Mouse (Mus musculus): Measurements from ENCODE around the gene Tuba1a. TPM values are rescaled to one million over a fixed set of nuclear protein-coding genes. Genes with fewer than 3 reads are reported as not detected.
"Not testable (repeated sequence)": the region's sequence is repeated elsewhere in the genome, so short reads cannot be mapped to it uniquely, and the experiment has no call there.

Gene Tuba1a
- polyA plus RNA-seq, 1 experiment: 432 TPM

DNA sequence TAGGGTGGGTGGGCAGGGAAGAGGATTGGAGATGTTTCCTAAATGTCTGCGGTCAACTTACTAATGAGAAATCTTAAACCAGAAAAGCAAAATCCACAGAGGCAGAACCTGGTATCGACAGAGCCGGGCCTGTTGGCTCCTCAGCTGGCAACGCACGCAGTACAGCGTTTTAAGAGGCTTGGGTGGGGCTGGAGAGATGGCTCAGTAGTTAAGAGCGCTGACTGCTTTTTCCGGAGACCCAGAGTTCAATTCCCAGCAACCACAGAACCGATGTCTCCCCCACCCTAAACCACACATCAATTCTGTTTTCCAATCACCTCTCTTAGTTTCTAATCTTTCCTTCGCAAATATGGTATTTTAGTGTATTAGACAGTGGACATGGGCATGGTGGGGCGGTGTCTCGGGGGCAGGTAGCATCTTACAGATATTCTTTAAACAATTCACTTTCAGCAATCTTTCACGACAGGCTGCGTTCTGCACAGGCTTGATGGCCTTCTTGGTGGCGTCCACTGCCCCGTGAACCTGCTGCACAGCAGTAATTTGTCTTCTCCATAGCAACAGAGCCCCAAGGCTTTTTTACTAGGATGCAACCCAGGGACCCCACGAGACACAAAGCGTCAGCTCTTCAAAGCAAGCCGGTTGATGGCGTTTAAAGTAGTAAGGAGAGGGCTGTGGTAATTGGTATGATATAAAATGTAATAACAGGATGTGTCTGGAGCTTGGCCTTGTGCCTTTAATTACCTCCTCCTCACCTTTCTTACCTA, 25.1 kb upstream of the Tuba1a start:
- Histone ChIP-seq H3K27ac (ENCODE audit: control insufficient read depth, insufficient read depth, low read length) (no peak overlapping the region; the same call in 1 of the 2 replicates), H3K36me3 (ENCODE audit: control insufficient read depth, insufficient read depth, low read length) (no peaks in the 10 kb centered on the region), H3K4me3 (ENCODE audit: control insufficient read depth, insufficient read depth, low read length) (no peak overlapping the region), H3K27me3 (ENCODE audit: control insufficient read depth, insufficient read depth, low read length) (no peaks in the 10 kb centered on the region), H3K4me1 (replicated peaks; ENCODE audit: control insufficient read depth, insufficient read depth, low read length) (0 out of 2 replicates have a peak, but pooled peaks cover 4% of the 10 kb centered on the region)
- WGBS: 92% methylated on average over 20 of the region's 20 CpGs
- DNase-seq: no peak
- TF ChIP-seq CTCF (IDR thresholded peaks at IDR 0.05; ENCODE audit: borderline replicate concordance, control insufficient read depth, extremely low read depth, insufficient read depth, low read length, poor library complexity) (no peak), POLR2A (IDR thresholded peaks at IDR 0.05; ENCODE audit: control insufficient read depth, extremely low read depth, insufficient read depth, low read length, poor library complexity) (no peak)

DNA sequence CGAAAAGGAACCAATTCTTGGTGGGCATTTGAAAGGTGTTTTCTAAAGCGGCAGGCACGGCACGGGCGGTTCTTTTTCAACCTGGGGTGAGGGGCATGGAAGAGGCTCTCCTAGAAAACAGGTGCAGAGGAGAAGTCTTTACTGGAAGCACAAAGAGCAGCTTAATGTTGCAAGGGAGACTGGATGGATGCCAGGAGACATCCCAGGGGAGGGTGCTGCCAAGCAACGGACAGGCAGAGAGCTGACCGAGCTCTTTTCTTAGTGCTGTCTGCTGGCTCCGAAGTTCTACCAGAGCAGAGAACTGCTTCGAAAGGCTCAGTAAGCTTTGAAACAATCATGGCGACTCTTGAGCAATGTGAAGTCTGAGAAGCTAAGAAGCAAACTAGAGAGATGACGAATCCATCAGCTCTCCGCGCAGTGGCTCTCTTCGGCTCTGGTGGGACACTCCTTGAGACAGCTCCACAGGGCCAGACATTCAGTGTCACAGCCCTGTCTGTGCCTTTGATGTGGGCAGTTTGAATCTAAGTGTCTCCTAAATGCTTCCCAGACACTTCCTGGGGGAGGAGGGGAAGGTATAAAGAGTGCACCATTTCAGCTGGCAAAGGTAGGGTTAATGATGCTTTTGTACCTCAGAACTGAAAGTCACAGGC, 24.4 kb upstream of the Tuba1a start:
- H3K36me3 ChIP-seq (ENCODE audit: control insufficient read depth, insufficient read depth, low read length): no peaks in the 10 kb centered on the region
- DNase-seq: no peak
- 0 out of 2 replicates have a peak, but pooled peaks cover 4% of the 10 kb centered on the region for H3K4me1 ChIP-seq (replicated peaks; ENCODE audit: control insufficient read depth, insufficient read depth, low read length)
- 90% methylated on average over 14 of the region's 14 CpGs for WGBS
- H3K27me3 ChIP-seq (ENCODE audit: control insufficient read depth, insufficient read depth, low read length): no peaks in the 10 kb centered on the region
- H3K4me3 ChIP-seq (ENCODE audit: control insufficient read depth, insufficient read depth, low read length): no peak overlapping the region
- peak overlapping the region; percentile 23; the same call in 1 of the 2 replicates for H3K27ac ChIP-seq (ENCODE audit: control insufficient read depth, insufficient read depth, low read length)
- TF ChIP-seq CTCF (IDR thresholded peaks at IDR 0.05; ENCODE audit: borderline replicate concordance, control insufficient read depth, extremely low read depth, insufficient read depth, low read length, poor library complexity) (no peak), POLR2A (IDR thresholded peaks at IDR 0.05; ENCODE audit: control insufficient read depth, extremely low read depth, insufficient read depth, low read length, poor library complexity) (no peak)

DNA sequence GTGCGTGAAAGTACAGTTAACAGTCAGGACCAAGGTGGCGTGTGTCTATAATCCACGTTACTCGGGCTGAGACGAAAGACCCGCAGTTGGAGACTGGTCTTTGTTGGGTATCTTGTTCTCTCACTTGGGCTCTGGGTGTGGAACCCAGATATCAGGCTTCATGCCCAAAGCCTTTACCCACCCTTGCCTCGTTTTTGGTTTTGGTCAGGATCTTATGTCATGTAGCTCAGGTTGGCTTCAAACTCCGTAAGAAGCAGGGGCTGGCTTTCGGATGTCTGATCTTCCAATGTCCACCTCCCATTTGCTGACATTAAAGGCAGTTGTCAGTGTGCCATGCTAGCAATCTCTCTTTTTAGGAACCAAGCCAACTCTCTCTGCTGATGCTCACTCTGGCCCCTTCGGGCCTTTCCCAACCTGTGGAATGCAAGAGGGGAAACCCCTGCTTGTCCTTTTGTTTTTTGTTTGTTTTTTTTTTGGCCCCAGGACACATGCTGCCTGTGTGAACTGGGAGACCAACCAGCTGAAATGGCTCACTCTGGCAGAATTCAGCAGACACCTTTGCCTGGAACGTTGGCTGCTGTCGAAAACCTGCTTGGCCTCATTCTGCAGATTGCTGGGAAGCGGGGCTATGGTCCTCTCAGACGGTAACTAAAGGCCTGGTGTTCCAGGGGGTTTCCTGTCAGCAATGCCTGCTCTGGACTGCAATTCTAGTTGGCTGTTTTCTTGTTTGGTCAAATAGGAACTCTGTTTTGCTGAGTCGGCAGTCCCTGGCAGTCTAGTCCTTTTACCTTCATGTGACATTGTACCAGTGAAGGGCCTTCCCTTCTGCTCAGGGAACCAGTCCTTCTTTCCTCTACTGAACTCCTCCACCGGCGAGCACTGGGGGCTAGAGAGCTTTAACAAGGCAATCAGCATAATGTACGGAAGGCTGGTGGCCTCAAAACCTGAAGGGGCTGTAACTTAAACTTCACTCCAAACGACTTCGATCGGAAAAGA, 23.6 kb upstream of the Tuba1a start:
- 0 out of 2 replicates have a peak, but pooled peaks cover 4% of the 10 kb centered on the region for H3K4me1 ChIP-seq (replicated peaks; ENCODE audit: control insufficient read depth, insufficient read depth, low read length)
- no peak for DNase-seq
- H3K36me3 ChIP-seq (ENCODE audit: control insufficient read depth, insufficient read depth, low read length): no peaks in the 10 kb centered on the region
- H3K27me3 ChIP-seq (ENCODE audit: control insufficient read depth, insufficient read depth, low read length): no peaks in the 10 kb centered on the region
- H3K4me3 ChIP-seq (ENCODE audit: control insufficient read depth, insufficient read depth, low read length): no peak overlapping the region
- peak overlapping the region; percentile 23; the same call in 1 of the 2 replicates for H3K27ac ChIP-seq (ENCODE audit: control insufficient read depth, insufficient read depth, low read length)
- TF ChIP-seq CTCF (IDR thresholded peaks at IDR 0.05; ENCODE audit: borderline replicate concordance, control insufficient read depth, extremely low read depth, insufficient read depth, low read length, poor library complexity): no peak
- TF ChIP-seq POLR2A (IDR thresholded peaks at IDR 0.05; ENCODE audit: control insufficient read depth, extremely low read depth, insufficient read depth, low read length, poor library complexity): no peak
- 87% methylated on average over 21 of the region's 21 CpGs for WGBS

DNA sequence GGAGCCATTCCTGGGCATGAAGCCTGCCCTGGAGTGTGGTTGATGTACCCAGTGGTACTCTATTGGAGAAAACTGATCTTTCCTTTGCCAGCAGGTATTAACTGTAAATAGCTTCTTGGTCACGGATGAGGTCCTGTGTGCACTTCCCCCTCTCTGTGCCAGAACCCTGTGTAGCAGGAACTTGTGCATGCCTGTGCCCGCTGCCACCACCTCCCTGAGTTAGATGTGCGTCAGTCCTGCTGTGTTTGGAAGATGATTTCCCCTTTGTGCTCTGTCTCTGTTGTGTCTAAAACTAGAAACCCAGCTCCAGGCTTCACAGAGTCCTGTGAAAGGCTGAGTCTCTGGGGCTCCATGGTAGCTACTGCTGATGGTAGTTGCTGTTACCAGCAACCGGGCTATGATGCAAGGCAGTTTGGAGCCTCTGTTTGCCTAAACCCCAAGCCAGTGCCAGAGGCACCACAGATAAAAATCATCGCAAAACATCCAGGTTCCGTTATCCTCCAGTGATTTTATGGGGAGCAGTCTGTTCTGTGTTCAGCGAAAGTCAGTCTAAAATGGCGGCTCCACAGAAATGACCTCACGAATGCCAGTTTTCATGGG, 19.6 kb upstream of the Tuba1a start:
- Histone ChIP-seq H3K27ac (ENCODE audit: control insufficient read depth, insufficient read depth, low read length) (no peak overlapping the region), H3K4me3 (ENCODE audit: control insufficient read depth, insufficient read depth, low read length) (no peak overlapping the region), H3K36me3 (ENCODE audit: control insufficient read depth, insufficient read depth, low read length) (no peaks in the 10 kb centered on the region), H3K4me1 (replicated peaks; ENCODE audit: control insufficient read depth, insufficient read depth, low read length) (peaks cover 22% of the 10 kb centered on the region), H3K27me3 (ENCODE audit: control insufficient read depth, insufficient read depth, low read length) (no peaks in the 10 kb centered on the region)
- TF ChIP-seq CTCF (IDR thresholded peaks at IDR 0.05; ENCODE audit: borderline replicate concordance, control insufficient read depth, extremely low read depth, insufficient read depth, low read length, poor library complexity): no peak
- TF ChIP-seq POLR2A (IDR thresholded peaks at IDR 0.05; ENCODE audit: control insufficient read depth, extremely low read depth, insufficient read depth, low read length, poor library complexity): no peak
- DNase-seq: no peak
- WGBS: 84% methylated on average over 9 of the region's 9 CpGs

DNA sequence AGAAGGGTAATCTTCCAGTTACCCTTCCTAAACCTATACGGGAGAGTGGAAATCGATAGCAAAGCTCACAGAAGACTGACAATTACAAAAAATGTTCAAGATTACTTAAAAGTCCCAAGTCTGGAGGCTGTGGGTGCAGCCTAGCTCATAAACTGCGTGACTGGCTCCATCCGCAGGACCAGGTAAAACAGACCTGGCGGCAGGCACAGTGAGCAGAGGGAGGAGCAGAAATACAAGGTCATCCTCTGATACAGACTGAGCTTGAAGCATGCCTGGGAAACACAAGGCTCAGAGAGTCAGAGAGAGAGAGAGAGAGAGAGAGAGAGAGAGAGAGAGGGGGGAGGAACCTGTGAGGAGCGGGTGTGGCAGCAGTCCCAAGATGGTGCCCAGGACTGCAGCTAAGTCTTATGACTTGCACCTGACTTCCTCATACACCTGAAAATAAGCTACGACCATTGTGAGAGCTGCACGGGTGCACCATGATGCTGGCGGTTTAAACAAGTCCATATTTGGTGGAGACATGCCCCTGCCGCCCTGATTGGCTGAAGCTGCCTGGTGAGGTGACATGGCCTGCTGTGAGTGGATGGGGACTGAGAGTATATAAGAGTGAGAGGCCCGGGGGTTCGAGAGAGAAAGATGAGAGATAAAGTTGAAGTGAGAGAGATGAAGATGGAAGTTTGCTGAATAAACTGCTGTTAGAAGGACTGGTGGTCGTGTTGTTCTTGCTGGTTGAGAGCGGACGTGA, 18.2 kb upstream of the Tuba1a start:
- not testable (repeated sequence) for DNase-seq; H3K27ac ChIP-seq (ENCODE audit: control insufficient read depth, insufficient read depth, low read length); H3K27me3 ChIP-seq (ENCODE audit: control insufficient read depth, insufficient read depth, low read length); H3K4me3 ChIP-seq (ENCODE audit: control insufficient read depth, insufficient read depth, low read length); H3K36me3 ChIP-seq (ENCODE audit: control insufficient read depth, insufficient read depth, low read length)
- H3K4me1 ChIP-seq (replicated peaks; ENCODE audit: control insufficient read depth, insufficient read depth, low read length): peaks cover 18% of the 10 kb centered on the region
- 87% methylated on average over 15 of the region's 15 CpGs for WGBS

Measured in thymus, adult 2 months (tissue).